Mouse (Mus musculus): ENCODE measurements around the gene Onecut1. TPM values are rescaled to one million over a fixed set of nuclear protein-coding genes. Genes with fewer than 3 reads are reported as not detected.

Onecut1 gene
- total RNA-seq, 1 experiment = 0.13 TPM

DNA sequence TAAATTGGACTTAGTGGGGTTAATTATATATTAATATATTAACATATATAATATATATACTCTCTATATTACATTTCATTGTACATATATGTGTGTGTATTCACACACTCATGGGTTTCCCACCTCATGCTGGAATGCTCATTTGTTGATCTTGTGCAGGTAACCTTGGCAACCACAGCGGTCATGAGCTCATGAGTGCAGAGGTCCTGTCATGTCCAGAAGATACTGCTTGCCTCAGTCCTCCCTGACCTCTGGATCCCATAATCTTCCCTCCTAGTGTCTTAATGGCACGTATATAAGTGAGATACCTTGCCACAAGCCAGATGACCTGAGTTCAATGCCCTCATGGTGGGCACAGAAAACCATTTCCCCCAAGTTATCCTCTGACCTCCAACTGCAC, 16.0 kb downstream of the Onecut1 start:
- DNase-seq (ENCODE audit: low read depth, low spot score) = no peak
- no peaks in the 10 kb centered on the region for H3K4me1 ChIP-seq (ENCODE audit: control insufficient read depth in 2 of 2, insufficient read depth in 2 of 2, low read length in 2 of 2, poor library complexity in 1 of 2)
- no peaks in the 10 kb centered on the region for H3K9me3 ChIP-seq (ENCODE audit: control insufficient read depth, insufficient read depth, low read depth, low read length)
- H3K27ac ChIP-seq (ENCODE audit: insufficient read depth, low read depth, low read length, poor library complexity, severe bottlenecking) = no peak overlapping the region
- no peak overlapping the region for H3K4me3 ChIP-seq (ENCODE audit: insufficient read depth in 1 of 2, low read depth in 1 of 2, low read length in 2 of 2, poor library complexity in 1 of 2, severe bottlenecking in 1 of 2)
- no peaks in the 10 kb centered on the region for H3K36me3 ChIP-seq (ENCODE audit: control insufficient read depth, insufficient read depth, low read length, poor library complexity, severe bottlenecking)
- in situ Hi-C loops (cut with MboI; ENCODE audit: low sequenced_read_pairs in 2 of 2, unreplicated experiment in 2 of 2) = no loop called here
- no peak overlapping the region for H3K9ac ChIP-seq (ENCODE audit: insufficient read depth, low read depth, low read length, poor library complexity, severe bottlenecking)
- TF ChIP-seq ZC3H11A (IDR thresholded peaks at IDR 0.05; ENCODE audit: borderline replicate concordance, low read depth, low read length) = no peak
- no peak for TF ChIP-seq ZNF384 (IDR thresholded peaks at IDR 0.05; ENCODE audit: low read depth, low read length)
- TF ChIP-seq CHD2 (IDR thresholded peaks at IDR 0.05; ENCODE audit: low read depth, low read length) = no peak
- TF ChIP-seq MAFK (IDR thresholded peaks at IDR 0.05; ENCODE audit: insufficient read depth, low read depth, low read length) = no peak
- TF ChIP-seq HCFC1 (IDR thresholded peaks at IDR 0.05; ENCODE audit: borderline replicate concordance, insufficient read depth, low read length) = no peak

DNA sequence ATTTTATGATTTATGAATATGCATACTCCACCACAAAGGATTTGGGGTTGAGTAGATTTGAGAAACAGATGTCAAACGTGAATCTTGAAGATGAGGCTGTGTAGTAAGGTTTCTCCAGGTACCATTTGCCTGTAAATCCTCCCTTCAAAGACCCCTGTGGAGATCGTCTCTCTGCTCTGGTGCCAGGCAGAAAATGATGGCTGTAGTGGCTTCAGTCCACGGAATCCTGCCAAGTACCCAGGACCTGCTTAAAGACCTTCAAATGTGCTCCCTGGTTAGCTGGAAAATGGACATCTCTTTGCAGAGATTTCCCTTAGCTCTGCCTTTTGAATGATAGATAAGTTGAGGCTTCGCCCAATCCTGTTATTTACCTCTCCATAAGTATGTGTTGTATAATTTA, 26.1 kb downstream of the Onecut1 start:
- TF ChIP-seq ZNF384 (IDR thresholded peaks at IDR 0.05; ENCODE audit: low read depth, low read length) (no peak), MAFK (IDR thresholded peaks at IDR 0.05; ENCODE audit: insufficient read depth, low read depth, low read length) (no peak), CHD2 (IDR thresholded peaks at IDR 0.05; ENCODE audit: low read depth, low read length) (no peak), HCFC1 (IDR thresholded peaks at IDR 0.05; ENCODE audit: borderline replicate concordance, insufficient read depth, low read length) (no peak), ZC3H11A (IDR thresholded peaks at IDR 0.05; ENCODE audit: borderline replicate concordance, low read depth, low read length) (no peak)
- Histone ChIP-seq H3K4me1 (ENCODE audit: control insufficient read depth in 2 of 2, insufficient read depth in 2 of 2, low read length in 2 of 2, poor library complexity in 1 of 2) (no peaks in the 10 kb centered on the region), H3K9me3 (ENCODE audit: control insufficient read depth, insufficient read depth, low read depth, low read length) (no peaks in the 10 kb centered on the region), H3K9ac (ENCODE audit: insufficient read depth, low read depth, low read length, poor library complexity, severe bottlenecking) (no peak overlapping the region), H3K36me3 (ENCODE audit: control insufficient read depth, insufficient read depth, low read length, poor library complexity, severe bottlenecking) (no peaks in the 10 kb centered on the region), H3K4me3 (ENCODE audit: insufficient read depth in 1 of 2, low read depth in 1 of 2, low read length in 2 of 2, poor library complexity in 1 of 2, severe bottlenecking in 1 of 2) (no peak overlapping the region), H3K27ac (ENCODE audit: insufficient read depth, low read depth, low read length, poor library complexity, severe bottlenecking) (no peak overlapping the region)
- in situ Hi-C loops (cut with MboI; ENCODE audit: low sequenced_read_pairs in 2 of 2, unreplicated experiment in 2 of 2) = no loop called here
- no peak for DNase-seq (ENCODE audit: low read depth, low spot score)

DNA sequence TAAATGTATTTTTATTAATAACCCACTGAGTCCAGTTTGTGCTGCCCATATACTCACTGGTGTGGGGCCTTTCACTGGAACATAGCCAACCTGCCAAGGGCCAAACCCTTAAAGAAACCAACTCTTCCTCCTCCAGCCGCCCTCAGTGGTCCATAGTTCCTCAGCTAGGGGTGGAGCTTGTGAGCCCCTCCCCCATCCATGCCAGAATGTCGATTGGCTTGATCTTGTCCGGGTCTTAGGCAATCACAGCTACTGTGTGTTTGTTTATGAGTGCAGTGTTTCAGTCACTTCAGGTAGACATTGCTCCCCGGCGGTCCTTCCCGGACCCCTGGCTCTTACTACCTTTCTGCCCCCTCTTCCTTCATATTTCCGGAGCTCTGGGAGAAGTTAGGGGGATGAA, 35.0 kb downstream of the Onecut1 start:
- no peaks in the 10 kb centered on the region for H3K9me3 ChIP-seq (ENCODE audit: control insufficient read depth, insufficient read depth, low read depth, low read length)
- in situ Hi-C loops (cut with MboI; ENCODE audit: low sequenced_read_pairs in 2 of 2, unreplicated experiment in 2 of 2) = no loop called here

DNA sequence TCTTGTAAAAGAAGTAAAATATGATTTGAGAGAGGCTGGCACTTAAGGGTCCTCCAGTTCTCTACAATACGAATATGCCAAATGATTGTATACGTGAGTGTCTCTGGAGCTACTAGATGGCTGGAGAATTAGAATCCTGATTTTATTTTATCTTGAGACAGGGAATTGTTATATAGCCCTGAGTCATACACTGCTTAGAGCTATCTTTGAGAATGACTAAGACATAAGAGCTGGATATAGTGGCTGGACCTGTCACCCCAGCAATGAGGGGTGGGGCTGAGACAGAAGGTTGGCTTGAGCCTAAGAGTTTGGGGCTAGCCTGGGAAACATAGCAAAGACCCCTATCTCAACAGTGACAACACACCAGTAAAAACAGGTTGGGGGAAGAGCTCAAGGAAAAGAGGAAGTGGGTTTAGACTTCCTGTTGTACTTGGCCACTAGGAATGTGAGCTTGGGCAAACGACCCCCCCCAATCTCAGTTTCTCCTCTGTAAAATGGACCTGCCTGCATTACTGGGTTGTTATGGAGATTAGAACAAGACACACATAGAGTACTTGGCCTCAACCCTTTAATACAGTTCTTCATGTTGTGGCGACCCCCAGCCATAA, 35.8 kb downstream of the Onecut1 start:
- TF ChIP-seq ZNF384 (IDR thresholded peaks at IDR 0.05; ENCODE audit: low read depth, low read length) = no peak
- TF ChIP-seq HCFC1 (IDR thresholded peaks at IDR 0.05; ENCODE audit: borderline replicate concordance, insufficient read depth, low read length) = no peak
- no peak for TF ChIP-seq CHD2 (IDR thresholded peaks at IDR 0.05; ENCODE audit: low read depth, low read length)
- no peak for TF ChIP-seq ZC3H11A (IDR thresholded peaks at IDR 0.05; ENCODE audit: borderline replicate concordance, low read depth, low read length)
- no peak for TF ChIP-seq MAFK (IDR thresholded peaks at IDR 0.05; ENCODE audit: insufficient read depth, low read depth, low read length)
- no peaks in the 10 kb centered on the region for H3K36me3 ChIP-seq (ENCODE audit: control insufficient read depth, insufficient read depth, low read length, poor library complexity, severe bottlenecking)
- H3K4me3 ChIP-seq (ENCODE audit: insufficient read depth in 1 of 2, low read depth in 1 of 2, low read length in 2 of 2, poor library complexity in 1 of 2, severe bottlenecking in 1 of 2) = no peak overlapping the region
- no peak for DNase-seq (ENCODE audit: low read depth, low spot score)
- no peaks in the 10 kb centered on the region for H3K9me3 ChIP-seq (ENCODE audit: control insufficient read depth, insufficient read depth, low read depth, low read length)
- no peaks in the 10 kb centered on the region for H3K4me1 ChIP-seq (ENCODE audit: control insufficient read depth in 2 of 2, insufficient read depth in 2 of 2, low read length in 2 of 2, poor library complexity in 1 of 2)
- in situ Hi-C loops (cut with MboI; ENCODE audit: low sequenced_read_pairs in 2 of 2, unreplicated experiment in 2 of 2) = no loop called here
- H3K9ac ChIP-seq (ENCODE audit: insufficient read depth, low read depth, low read length, poor library complexity, severe bottlenecking) = no peak overlapping the region
- H3K27ac ChIP-seq (ENCODE audit: insufficient read depth, low read depth, low read length, poor library complexity, severe bottlenecking) = no peak overlapping the region

More for the DNA sequence above, 35.0 kb downstream of the Onecut1 start:
- Histone ChIP-seq H3K36me3 (ENCODE audit: control insufficient read depth, insufficient read depth, low read length, poor library complexity, severe bottlenecking) (no peaks in the 10 kb centered on the region), H3K27ac (ENCODE audit: insufficient read depth, low read depth, low read length, poor library complexity, severe bottlenecking) (no peak overlapping the region), H3K4me3 (ENCODE audit: insufficient read depth in 1 of 2, low read depth in 1 of 2, low read length in 2 of 2, poor library complexity in 1 of 2, severe bottlenecking in 1 of 2) (no peak overlapping the region), H3K4me1 (ENCODE audit: control insufficient read depth in 2 of 2, insufficient read depth in 2 of 2, low read length in 2 of 2, poor library complexity in 1 of 2) (no peaks in the 10 kb centered on the region), H3K9ac (ENCODE audit: insufficient read depth, low read depth, low read length, poor library complexity, severe bottlenecking) (no peak overlapping the region)
- TF ChIP-seq ZNF384 (IDR thresholded peaks at IDR 0.05; ENCODE audit: low read depth, low read length) (no peak), MAFK (IDR thresholded peaks at IDR 0.05; ENCODE audit: insufficient read depth, low read depth, low read length) (no peak), CHD2 (IDR thresholded peaks at IDR 0.05; ENCODE audit: low read depth, low read length) (no peak), ZC3H11A (IDR thresholded peaks at IDR 0.05; ENCODE audit: borderline replicate concordance, low read depth, low read length) (no peak), HCFC1 (IDR thresholded peaks at IDR 0.05; ENCODE audit: borderline replicate concordance, insufficient read depth, low read length) (no peak)
- no peak for DNase-seq (ENCODE audit: low read depth, low spot score)

Data from ES-E14 (cell line).